Mouse (Mus musculus) ovary, adult 18-20 months (tissue): ENCODE measurements around the gene Zmat5.

Source experiments
- DNase-seq: peaks from one replicate; pipeline ENCODE4 v3.0.0; 2022; ENCODE audit warnings: low spot score, mixed read lengths

Gene Zmat5

GRCm38 (mm10) chr11:4704072-4704964, at the start of gene Zmat5, which contains the start of gene Uqcr10:
Gene Zmat5 (plus strand): TSS chr11:4704678.
Gene Uqcr10 (minus strand): TSS chr11:4704342.
- peak; percentile 88 for DNase-seq

GRCm38 (mm10) chr11:4659818-4660217, 44.7 kb upstream of the Zmat5 start:
- DNase-seq, result no peak

- DNase-seq, result no peak
These were observed 44.0 kb upstream of the Zmat5 start for GRCm38 (mm10) chr11:4660309-4661025.

GRCm38 (mm10) chr11:4661324-4661723, 43.2 kb upstream of the Zmat5 start:
- DNase-seq, result no peak

- no peak for DNase-seq
These were observed 42.5 kb upstream of the Zmat5 start for GRCm38 (mm10) chr11:4661871-4662495.

DNA sequence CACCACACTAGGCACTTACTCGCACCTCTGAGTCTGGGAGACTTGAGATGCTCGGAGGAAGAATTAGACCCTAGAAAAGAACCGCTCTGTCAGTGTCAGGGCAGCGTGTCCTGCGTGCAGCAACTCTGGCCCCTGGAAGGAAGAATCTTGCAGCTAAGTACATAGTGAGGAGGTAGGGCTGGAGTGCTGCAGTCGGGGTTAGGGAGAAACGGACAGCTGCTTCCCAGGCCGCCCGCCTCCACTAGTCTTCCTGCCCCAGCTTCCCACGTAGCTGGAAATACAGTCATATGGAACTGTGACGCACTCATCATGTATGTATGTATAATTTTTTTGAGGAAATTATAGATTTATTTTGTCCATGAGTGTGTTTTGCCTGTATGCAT, 42.0 kb upstream of the Zmat5 start:
- DNase-seq, result no peak

- DNase-seq, result no peak
These were observed 32.7 kb upstream of the Zmat5 start for GRCm38 (mm10) chr11:4671736-4672135.

GRCm38 (mm10) chr11:4674593-4674992, 29.9 kb upstream of the Zmat5 start:
- DNase-seq, result no peak

DNA sequence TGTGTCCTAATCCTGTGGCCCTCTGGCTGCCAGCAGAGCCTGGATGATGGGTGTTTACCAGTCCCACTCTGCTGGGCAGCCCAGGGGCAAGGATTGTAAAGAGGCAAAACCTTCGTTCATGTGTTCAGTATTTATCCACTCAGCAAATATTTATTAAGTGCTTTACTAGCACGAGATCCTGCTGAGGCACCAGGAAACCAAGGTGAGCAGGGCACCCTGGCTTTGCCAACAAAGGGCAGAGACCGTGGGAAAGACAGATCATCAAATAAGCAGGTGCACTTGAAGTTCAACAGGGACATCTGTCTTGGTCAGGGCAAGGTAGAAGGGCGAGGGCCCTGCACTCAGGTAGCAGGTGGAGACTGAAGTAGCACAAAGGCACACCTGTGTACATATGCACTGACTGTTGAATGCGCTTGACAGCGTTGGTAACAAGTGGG, 29.3 kb upstream of the Zmat5 start:
- no peak for DNase-seq

DNA sequence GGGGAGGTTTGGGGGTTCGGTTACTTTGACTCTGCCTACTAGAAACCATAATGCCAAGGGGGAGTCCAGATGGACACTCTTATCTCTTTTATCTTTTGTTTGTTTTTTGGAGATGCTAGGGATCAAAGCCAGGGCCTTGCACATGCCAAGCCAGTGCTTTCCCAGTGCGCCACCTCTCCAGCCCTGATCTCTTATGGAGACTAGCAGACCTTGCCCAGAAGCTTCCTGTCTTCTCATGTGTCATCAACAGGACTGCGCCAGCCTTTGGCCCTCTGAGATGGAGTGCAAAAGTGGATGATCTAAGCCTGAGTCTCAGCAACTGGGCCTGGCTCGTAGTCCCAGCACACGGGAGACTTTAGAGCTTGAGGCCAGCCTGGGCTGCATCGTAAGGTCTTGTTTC, 28.8 kb upstream of the Zmat5 start:
- no peak for DNase-seq

DNA sequence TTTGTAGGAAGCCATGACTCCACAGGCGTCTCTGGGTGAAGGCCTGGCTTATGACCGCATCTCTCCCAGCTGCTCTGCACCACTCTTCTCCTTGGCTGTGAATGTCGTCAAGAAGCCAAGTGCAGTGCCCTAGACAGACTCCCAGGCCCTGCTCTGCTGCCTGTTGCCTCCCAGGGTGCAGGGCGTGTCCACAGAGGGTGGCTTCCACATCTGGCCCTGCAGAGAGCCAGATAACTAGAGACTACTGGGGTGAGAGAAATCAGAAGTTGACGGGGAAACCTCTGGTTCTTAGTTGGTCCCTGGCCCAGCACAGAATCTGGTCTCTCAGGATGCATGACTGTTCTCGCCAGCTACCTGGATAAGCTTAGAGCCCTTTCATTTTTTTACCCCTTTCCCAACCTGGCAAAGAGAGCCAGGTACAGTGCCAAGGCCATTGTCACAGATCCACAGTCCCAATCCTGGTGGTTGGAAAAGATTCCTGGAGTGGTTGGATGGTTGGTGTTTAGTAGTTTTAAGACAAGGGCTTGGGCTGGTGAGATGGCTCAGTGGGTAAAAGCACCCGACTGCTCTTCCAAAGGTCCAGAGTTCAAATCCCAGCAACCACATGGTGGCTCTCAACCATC, 27.1 kb upstream of the Zmat5 start:
- DNase-seq, result no peak

GRCm38 (mm10) chr11:4678700-4679440, 25.6 kb upstream of the Zmat5 start:
- no peak for DNase-seq

GRCm38 (mm10) chr11:4679441-4679832, 25.0 kb upstream of the Zmat5 start:
- no peak for DNase-seq

- DNase-seq, result no peak
These were observed 24.4 kb upstream of the Zmat5 start for GRCm38 (mm10) chr11:4680126-4680525.

GRCm38 (mm10) chr11:4683516-4683915, 21.0 kb upstream of the Zmat5 start:
- no peak for DNase-seq

GRCm38 (mm10) chr11:4684186-4684585, 20.3 kb upstream of the Zmat5 start:
- no peak for DNase-seq

DNA sequence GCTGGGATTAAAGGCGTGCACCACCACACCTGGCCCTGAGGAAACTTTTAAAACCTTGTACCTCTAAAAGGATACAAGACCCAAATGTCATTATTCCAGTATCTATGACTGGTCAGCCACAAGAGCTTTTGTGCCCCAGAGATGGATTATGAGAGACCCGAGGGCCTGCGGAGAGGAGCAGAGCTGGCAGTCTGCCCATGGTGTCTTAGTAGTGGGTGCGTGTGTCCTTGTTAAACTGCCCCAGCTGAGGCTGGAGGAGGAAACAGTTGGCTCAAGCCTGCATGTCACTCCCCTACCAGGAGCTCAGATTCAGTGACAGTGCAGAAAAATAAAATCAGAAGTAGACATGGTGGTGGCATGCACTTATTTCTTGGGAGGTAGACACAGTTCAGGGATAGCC, 19.4 kb upstream of the Zmat5 start:
- peak; percentile 46 for DNase-seq

- DNase-seq, result no peak
These were observed 19.0 kb upstream of the Zmat5 start for GRCm38 (mm10) chr11:4685510-4685909.

GRCm38 (mm10) chr11:4687027-4687426, 17.5 kb upstream of the Zmat5 start:
- DNase-seq, result no peak

- no peak for DNase-seq
These were observed 16.6 kb upstream of the Zmat5 start for GRCm38 (mm10) chr11:4687874-4688273.

- no peak for DNase-seq
These were observed 15.7 kb upstream of the Zmat5 start for GRCm38 (mm10) chr11:4688632-4689380.
